Mouse (Mus musculus): ENCODE measurements around the gene Ppp3r1. TPM values are rescaled to one million over a fixed set of nuclear protein-coding genes. Genes with fewer than 3 reads are reported as not detected.

Gene Ppp3r1
- 506 and 535 TPM in 2 replicates for polyA plus RNA-seq (2012; rRNA removed)

DNA sequence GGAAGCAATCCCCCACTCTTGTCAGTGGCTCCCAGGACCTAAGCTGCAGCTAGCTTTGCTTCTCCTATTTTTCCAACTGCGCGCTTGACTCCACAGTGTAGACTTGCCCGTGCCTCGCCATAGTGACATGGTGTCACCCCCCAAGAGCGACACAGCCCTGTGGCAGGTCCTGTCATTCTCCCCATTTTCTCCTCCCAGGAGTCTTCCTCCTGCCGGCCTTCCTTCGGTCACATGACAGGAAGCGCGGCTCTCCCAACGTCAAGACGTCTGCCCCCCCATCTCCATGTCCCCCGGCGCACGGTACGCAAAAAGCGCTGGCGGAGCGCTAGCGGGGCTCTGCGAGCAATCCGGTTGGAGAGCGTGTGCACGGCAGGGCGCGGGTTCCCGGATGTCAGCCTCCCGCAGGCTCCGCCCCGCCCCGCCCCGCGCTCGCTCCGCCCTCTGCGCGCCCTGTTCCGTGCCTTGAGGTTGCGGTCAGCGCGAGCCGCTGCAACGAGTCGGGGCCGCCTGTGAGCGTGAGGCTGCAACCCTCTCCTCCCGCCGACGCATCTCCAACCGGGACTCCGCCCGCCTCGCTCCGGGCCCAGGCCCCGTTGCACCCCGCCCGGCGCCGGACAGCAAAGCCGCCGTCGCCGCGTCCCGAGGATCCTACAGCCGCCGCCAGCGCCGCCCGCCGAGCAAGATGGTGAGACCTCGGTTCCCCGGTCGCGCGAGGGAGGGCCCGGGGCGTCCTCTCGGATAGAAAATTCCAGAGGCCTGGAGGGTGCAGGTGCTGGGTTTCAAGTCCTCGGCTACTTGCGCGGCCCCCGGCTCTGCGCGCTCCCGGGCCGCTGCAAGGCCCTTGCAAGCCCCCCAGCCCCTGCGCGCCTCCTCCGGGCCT is at the start of gene Ppp3r1:
Ppp3r1 (plus strand) TSS at position 406 of the 880 bp plus-strand sequence.
- no peak for TF ChIP-seq CTCF (IDR thresholded peaks at IDR 0.05; ENCODE audit: extremely low read depth, insufficient read depth, low read length)
- peak; percentile 85; the same call in 1 of the 2 replicates for TF ChIP-seq POLR2A (IDR thresholded peaks at IDR 0.05; ENCODE audit: extremely low read depth, insufficient read depth, low read length)
- peaks cover 12% of the 10 kb centered on the region for H3K4me1 ChIP-seq (ENCODE audit: control insufficient read depth, insufficient read depth, low read length)
- peak within 1 kb of the TSS; percentile 60 for H3K4me3 ChIP-seq (ENCODE audit: insufficient read depth, low read length)
- peak within 1 kb of the TSS; percentile 96 for H3K27ac ChIP-seq (ENCODE audit: insufficient read depth, low read length)

DNA sequence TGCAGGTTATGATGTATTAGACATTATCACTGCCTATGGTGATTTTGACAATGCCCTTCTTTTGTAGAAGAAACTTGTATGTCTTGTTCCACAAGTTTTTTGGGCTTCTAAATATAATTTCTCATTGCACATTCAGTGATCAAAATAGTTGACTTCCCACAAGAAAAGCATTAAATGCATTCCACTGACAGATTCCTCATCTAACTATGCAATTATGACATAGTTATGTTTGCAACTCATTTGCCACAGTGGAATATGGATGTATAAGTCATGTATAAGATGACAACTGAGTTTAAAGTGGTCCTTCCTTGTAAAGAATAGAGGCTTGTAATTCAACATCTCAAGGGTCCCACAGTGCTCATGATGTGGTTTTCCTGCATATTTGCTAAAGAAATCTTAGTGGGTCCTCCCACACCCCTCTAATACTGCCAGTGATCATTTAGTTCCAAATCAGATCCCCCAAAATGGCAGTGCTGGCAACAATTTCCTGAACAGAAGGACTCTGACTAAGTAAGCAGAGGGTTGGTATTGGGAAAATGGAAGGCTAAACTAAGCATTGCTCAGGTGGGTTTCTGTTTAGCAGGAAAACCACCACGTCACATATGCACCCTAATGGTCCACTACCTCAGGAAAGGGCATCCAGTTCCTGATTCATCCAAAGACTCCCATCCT is 46.5 kb upstream of the Ppp3r1 start:
- TF ChIP-seq CTCF (IDR thresholded peaks at IDR 0.05; ENCODE audit: extremely low read depth, insufficient read depth, low read length) (no peak), POLR2A (IDR thresholded peaks at IDR 0.05; ENCODE audit: extremely low read depth, insufficient read depth, low read length) (no peak)
- Histone ChIP-seq H3K4me1 (ENCODE audit: control insufficient read depth, insufficient read depth, low read length) (no peaks in the 10 kb centered on the region; the same call in 1 of the 2 replicates), H3K27ac (ENCODE audit: insufficient read depth, low read length) (no peak overlapping the region), H3K4me3 (ENCODE audit: insufficient read depth, low read length) (no peak overlapping the region)

DNA sequence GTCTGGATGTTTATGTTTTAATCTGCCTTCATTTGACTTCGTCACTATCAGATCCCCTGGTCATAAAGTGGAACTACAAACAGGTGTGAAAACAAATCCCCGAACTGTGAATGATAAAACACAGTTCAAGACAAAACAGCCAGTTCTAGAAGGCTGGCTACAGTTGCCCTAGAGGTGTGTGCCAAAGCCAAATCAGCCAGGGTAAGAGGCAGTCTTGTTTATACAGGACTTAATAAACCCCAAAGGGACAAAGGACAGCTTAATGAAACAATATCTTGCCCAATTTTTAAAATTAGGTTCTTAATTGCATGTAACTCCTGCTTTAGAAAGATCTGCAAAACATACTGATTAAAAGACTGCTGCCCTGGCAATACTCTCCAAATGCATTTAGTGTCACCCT is 32.6 kb upstream of the Ppp3r1 start:
- Histone ChIP-seq H3K27ac (ENCODE audit: insufficient read depth, low read length) (no peak overlapping the region), H3K4me3 (ENCODE audit: insufficient read depth, low read length) (no peak overlapping the region), H3K4me1 (ENCODE audit: control insufficient read depth, insufficient read depth, low read length) (no peaks in the 10 kb centered on the region)
- no peak for TF ChIP-seq POLR2A (IDR thresholded peaks at IDR 0.05; ENCODE audit: extremely low read depth, insufficient read depth, low read length)
- TF ChIP-seq CTCF (IDR thresholded peaks at IDR 0.05; ENCODE audit: extremely low read depth, insufficient read depth, low read length) = no peak

DNA sequence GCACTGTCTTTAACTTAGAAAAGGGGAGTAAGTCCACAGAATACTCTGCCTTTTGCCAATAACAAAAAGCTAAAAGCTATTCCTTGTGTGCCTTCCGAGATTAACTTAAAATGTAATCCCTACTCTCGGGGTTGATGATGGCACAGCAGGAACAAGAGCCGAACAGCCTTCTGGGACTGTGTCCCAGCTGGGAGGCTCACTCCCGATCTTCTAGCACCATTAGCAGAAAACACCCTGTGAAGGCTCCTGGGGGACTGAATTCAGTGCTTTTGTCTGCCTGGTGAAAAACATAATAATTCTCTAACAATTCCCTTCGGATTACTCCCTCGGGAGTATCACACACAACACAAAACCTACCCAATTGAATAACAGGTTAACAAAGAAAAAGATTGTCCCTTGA is 23.4 kb upstream of the Ppp3r1 start:
- TF ChIP-seq POLR2A (IDR thresholded peaks at IDR 0.05; ENCODE audit: extremely low read depth, insufficient read depth, low read length) (no peak), CTCF (IDR thresholded peaks at IDR 0.05; ENCODE audit: extremely low read depth, insufficient read depth, low read length) (no peak)
- no peak overlapping the region for H3K4me3 ChIP-seq (ENCODE audit: insufficient read depth, low read length)

DNA sequence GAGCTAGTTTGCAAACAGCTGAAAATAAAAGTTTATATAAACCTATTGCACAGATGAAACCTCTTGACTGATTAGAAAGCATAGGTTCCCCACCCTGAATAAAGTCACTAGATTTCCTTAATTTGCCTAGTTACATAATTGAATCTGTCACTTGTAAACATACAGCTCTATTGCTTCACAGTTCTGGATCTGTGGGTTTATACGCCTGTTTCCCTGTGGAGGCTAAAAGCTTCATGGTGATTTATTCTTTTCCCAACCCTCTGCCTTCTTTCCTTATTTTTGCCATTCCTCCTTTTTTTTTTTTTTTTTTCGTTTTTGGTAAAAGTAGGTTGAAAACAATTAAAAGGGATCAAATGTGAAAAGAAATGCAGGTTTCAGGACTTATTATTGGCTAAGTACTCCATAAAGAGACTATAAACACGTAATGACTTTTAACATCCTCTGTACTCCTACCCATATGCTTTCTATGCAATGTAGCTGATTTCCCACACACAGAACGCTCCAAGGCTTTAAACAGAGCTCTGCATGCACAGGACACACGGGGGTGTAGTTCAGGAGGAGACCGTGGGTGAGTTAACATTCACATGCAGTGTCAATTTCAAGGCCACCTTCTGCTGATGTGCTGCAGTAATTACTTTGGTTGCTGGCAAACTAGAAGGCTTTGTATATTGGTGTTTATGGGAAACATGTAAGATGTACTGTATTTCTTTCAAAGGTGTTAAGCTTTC is 20.6 kb upstream of the Ppp3r1 start:
- Histone ChIP-seq H3K4me1 (ENCODE audit: control insufficient read depth, insufficient read depth, low read length) (no peaks in the 10 kb centered on the region; the same call in 1 of the 2 replicates), H3K4me3 (ENCODE audit: insufficient read depth, low read length) (no peak overlapping the region), H3K27ac (ENCODE audit: insufficient read depth, low read length) (no peak overlapping the region)
- no peak for TF ChIP-seq CTCF (IDR thresholded peaks at IDR 0.05; ENCODE audit: extremely low read depth, insufficient read depth, low read length)
- TF ChIP-seq POLR2A (IDR thresholded peaks at IDR 0.05; ENCODE audit: extremely low read depth, insufficient read depth, low read length) = no peak

More for the DNA sequence above, 23.4 kb upstream of the Ppp3r1 start:
- no peak overlapping the region for H3K27ac ChIP-seq (ENCODE audit: insufficient read depth, low read length)
- no peaks in the 10 kb centered on the region; the same call in 1 of the 2 replicates for H3K4me1 ChIP-seq (ENCODE audit: control insufficient read depth, insufficient read depth, low read length)

DNA sequence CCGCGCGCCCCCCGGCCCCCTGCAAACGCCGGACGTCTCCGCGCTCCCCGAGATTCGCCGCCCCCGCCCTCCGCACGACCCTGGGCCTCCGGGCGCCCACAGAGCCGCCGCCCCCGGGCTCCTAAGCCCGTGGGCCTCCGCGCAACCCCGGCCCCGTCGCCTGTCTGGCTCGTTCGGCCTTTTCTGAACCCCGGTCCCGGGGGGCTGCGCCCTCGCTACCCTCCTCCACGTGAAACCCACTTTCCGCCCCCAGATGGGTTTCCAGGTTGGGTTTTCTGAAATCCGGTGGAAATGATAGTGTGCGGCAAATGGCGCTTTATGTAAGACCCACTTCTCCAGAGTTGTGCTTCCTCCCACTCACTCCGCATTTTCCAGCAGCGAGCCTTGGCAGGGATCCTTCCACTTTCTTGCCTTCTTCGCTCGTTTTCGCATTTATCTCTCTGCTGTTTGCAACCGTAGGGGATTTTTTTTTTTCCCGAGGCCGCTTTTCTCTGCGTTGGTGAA is 727 bp downstream of the Ppp3r1 start:
- Histone ChIP-seq H3K4me3 (ENCODE audit: insufficient read depth, low read length) (peak overlapping the region; percentile 60), H3K4me1 (ENCODE audit: control insufficient read depth, insufficient read depth, low read length) (peaks cover 14% of the 10 kb centered on the region), H3K27ac (ENCODE audit: insufficient read depth, low read length) (peak overlapping the region; percentile 94)
- no peak for TF ChIP-seq CTCF (IDR thresholded peaks at IDR 0.05; ENCODE audit: extremely low read depth, insufficient read depth, low read length)
- no peak for TF ChIP-seq POLR2A (IDR thresholded peaks at IDR 0.05; ENCODE audit: extremely low read depth, insufficient read depth, low read length)

DNA sequence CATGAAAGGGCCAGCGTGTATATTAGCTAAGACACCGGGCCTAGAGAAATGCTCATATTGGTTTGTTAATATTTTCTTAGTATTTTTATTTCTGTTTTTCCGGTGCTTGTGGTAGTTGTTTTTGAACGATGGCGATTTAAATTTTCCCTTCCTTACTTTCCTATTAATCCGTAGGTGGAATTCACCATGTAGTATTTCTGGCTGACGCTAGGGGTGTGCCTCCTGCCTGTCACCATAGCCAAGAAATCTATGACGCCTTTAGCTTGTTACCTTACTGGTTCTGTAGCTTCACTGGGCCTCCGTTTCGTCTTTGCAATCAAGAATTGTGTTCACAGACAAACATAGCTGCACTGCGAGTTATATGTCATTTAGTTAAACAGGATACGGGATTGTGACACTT is 1.2 kb downstream of the Ppp3r1 start:
- Histone ChIP-seq H3K4me3 (ENCODE audit: insufficient read depth, low read length) (peak overlapping the region; percentile 60), H3K4me1 (ENCODE audit: control insufficient read depth, insufficient read depth, low read length) (peaks cover 15% of the 10 kb centered on the region), H3K27ac (ENCODE audit: insufficient read depth, low read length) (no peak overlapping the region)
- TF ChIP-seq CTCF (IDR thresholded peaks at IDR 0.05; ENCODE audit: extremely low read depth, insufficient read depth, low read length) = peak; percentile 58
- no peak for TF ChIP-seq POLR2A (IDR thresholded peaks at IDR 0.05; ENCODE audit: extremely low read depth, insufficient read depth, low read length)

DNA sequence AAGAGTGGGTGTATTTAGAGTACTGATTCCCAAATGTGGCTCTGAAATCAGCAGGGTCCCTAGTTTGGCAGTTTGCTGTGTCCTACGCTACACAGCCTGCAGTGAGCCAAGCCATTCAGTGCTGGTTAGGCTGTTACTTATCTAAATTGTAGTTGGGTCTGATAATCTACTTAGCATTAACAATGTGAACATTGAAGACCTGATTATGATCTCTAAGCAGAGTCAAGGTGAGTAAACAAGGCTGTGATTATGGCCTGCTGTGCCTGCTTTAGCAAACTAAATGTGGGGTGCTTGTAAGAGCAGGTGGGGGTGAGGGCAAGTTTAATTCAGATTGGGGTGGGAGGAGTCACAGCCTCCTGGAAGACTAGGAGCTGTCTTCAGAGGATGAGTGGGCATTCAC is 4.9 kb downstream of the Ppp3r1 start:
- H3K4me1 ChIP-seq (ENCODE audit: control insufficient read depth, insufficient read depth, low read length) = peaks cover 23% of the 10 kb centered on the region
- no peak overlapping the region for H3K27ac ChIP-seq (ENCODE audit: insufficient read depth, low read length)
- H3K4me3 ChIP-seq (ENCODE audit: insufficient read depth, low read length) = no peak overlapping the region
- no peak for TF ChIP-seq CTCF (IDR thresholded peaks at IDR 0.05; ENCODE audit: extremely low read depth, insufficient read depth, low read length)
- TF ChIP-seq POLR2A (IDR thresholded peaks at IDR 0.05; ENCODE audit: extremely low read depth, insufficient read depth, low read length) = no peak

DNA sequence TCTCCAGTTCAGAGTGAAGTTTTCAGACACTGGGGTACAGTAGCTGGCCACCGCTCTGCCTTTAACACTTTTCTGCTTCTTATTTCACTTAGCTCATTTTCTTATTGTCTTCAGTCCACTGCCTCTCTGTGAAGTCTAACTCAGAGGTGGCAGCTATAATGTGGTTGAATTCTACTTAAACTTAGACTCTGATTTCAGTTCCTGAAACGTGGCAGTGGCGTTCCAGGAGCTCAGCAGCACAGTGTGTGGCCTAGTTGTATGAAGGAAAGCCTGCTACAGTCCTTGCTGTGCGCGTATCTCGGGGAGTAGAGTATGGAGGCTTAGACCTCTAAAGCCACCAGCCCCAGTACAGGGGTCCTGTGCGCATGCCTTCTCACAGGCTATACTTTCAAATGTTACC is 7.6 kb downstream of the Ppp3r1 start:
- H3K27ac ChIP-seq (ENCODE audit: insufficient read depth, low read length) = no peak overlapping the region
- H3K4me1 ChIP-seq (ENCODE audit: control insufficient read depth, insufficient read depth, low read length) = peaks cover 22% of the 10 kb centered on the region
- no peak overlapping the region for H3K4me3 ChIP-seq (ENCODE audit: insufficient read depth, low read length)
- no peak for TF ChIP-seq CTCF (IDR thresholded peaks at IDR 0.05; ENCODE audit: extremely low read depth, insufficient read depth, low read length)
- no peak for TF ChIP-seq POLR2A (IDR thresholded peaks at IDR 0.05; ENCODE audit: extremely low read depth, insufficient read depth, low read length)

Measured in cortical plate, adult 2 months (tissue).